Mouse (Mus musculus) left cerebral cortex, postnatal 10 days (tissue): ENCODE data around the gene Mfng. TPM values are rescaled to one million over a fixed set of nuclear protein-coding genes. Genes with fewer than 3 reads are reported as not detected.
A peak's percentile ranks its signal among the peaks of the same experiment; 100 is the strongest.

ENCODE experiments used
- DNase-seq, 2 experiments: peaks; one replicate each; pipeline ENCODE4 v3.0.0; 2021 to 2022; ENCODE audit warnings: low spot score in 2 of 2, mixed read lengths in 1 of 2; ENCODE audit errors: extremely low spot score in 1 of 2
- intact Hi-C: fragments of 180-260 bp; cut with DNase I; formaldehyde crosslinking; loops from one replicate; pipeline ENCODE4 v1.15.1; 2025
- total RNA-seq, 2 experiments: library from RNA; stranded (reverse); gene quantifications; 2 replicates each; pipeline ENCODE4 v1.2.3; 2021

Gene Mfng
- total RNA-seq, 2 experiments from 2014 or later = 6.7 to 7.6 TPM

GRCm38 (mm10) chr15:78790451-78790850 is 17.2 kb upstream of the Mfng start:
- intact Hi-C loops = no loop called here

GRCm38 (mm10) chr15:78789721-78790323 is 16.5 kb upstream of the Mfng start:
- intact Hi-C loops = no loop called here
- DNase-seq = no peak

More at GRCm38 (mm10) chr15:78790451-78790850, 17.2 kb upstream of the Mfng start:
- DNase-seq = peak in 1 of 2 experiments; percentile 68

GRCm38 (mm10) chr15:78788042-78788441 is 14.8 kb upstream of the Mfng start:
- intact Hi-C loops = no loop called here
- DNase-seq = peak in 1 of 2 experiments; percentile 67

- intact Hi-C loops = no loop called here
- no peak for DNase-seq
These were observed 14.1 kb upstream of the Mfng start for GRCm38 (mm10) chr15:78787287-78787856.

GRCm38 (mm10) chr15:78786411-78786818 is 13.1 kb upstream of the Mfng start:
- DNase-seq = no peak
- intact Hi-C loops = no loop called here

GRCm38 (mm10) chr15:78785961-78786360 is 12.7 kb upstream of the Mfng start:
- peak in 1 of 2 experiments; percentile 88 for DNase-seq
- intact Hi-C loops = no loop called here

GRCm38 (mm10) chr15:78785258-78785657 is 12.0 kb upstream of the Mfng start:
- intact Hi-C loops = no loop called here
- DNase-seq = no peak

- intact Hi-C loops = no loop called here
- DNase-seq = no peak
These were observed 11.2 kb upstream of the Mfng start for GRCm38 (mm10) chr15:78784520-78784919.

GRCm38 (mm10) chr15:78782348-78783103 is 9.3 kb upstream of the Mfng start:
- no peak for DNase-seq
- intact Hi-C loops = no loop called here

GRCm38 (mm10) chr15:78780908-78781307 is 7.6 kb upstream of the Mfng start:
- no peak for DNase-seq
- intact Hi-C loops = no loop called here

- intact Hi-C loops = no loop called here
- DNase-seq = no peak
These were observed 7.1 kb upstream of the Mfng start for GRCm38 (mm10) chr15:78780359-78780758.

GRCm38 (mm10) chr15:78779690-78780089 is 6.4 kb upstream of the Mfng start:
- intact Hi-C loops = no loop called here
- no peak for DNase-seq

- DNase-seq = no peak
- intact Hi-C loops = no loop called here
These were observed 6.0 kb upstream of the Mfng start for GRCm38 (mm10) chr15:78779253-78779652.

- DNase-seq = peak; percentile 81 to 94
- intact Hi-C loops = no loop called here
These were observed 5.0 kb upstream of the Mfng start for GRCm38 (mm10) chr15:78778077-78778870.

- no peak for DNase-seq
- intact Hi-C loops = no loop called here
These were observed 419 bp downstream of the Mfng start for GRCm38 (mm10) chr15:78772856-78773255.

GRCm38 (mm10) chr15:78772368-78772763 is 909 bp downstream of the Mfng start:
- intact Hi-C loops = no loop called here
- peak in 1 of 2 experiments; percentile 76 for DNase-seq

GRCm38 (mm10) chr15:78771531-78772367 is 1.5 kb downstream of the Mfng start:
- peak in 1 of 2 experiments; percentile 79 for DNase-seq
- intact Hi-C loops = no loop called here

- DNase-seq = peak in 1 of 2 experiments; percentile 76
- intact Hi-C loops = no loop called here
These were observed 2.3 kb downstream of the Mfng start for GRCm38 (mm10) chr15:78770983-78771355.
